Mouse (Mus musculus): ENCODE results near the gene Tst. TPM values are rescaled to one million over a fixed set of nuclear protein-coding genes. Genes with fewer than 3 reads are reported as not detected.

Gene Tst
- polyA plus RNA-seq, 1 experiment: 4.8 TPM

GRCm38 (mm10) chr15:78413719-78414117 lies 8.0 kb upstream of the Tst start:
- TF ChIP-seq GATA1 (IDR thresholded peaks at IDR 0.05; ENCODE audit: low read length): no peak

GRCm38 (mm10) chr15:78413083-78413718 lies 7.5 kb upstream of the Tst start:
- peak; percentile 99 for TF ChIP-seq GATA1 (IDR thresholded peaks at IDR 0.05; ENCODE audit: low read length)

- TF ChIP-seq GATA1 (IDR thresholded peaks at IDR 0.05; ENCODE audit: low read length): no peak
Observed at GRCm38 (mm10) chr15:78409570-78410052, 3.9 kb upstream of the Tst start.

- no peak for TF ChIP-seq GATA1 (IDR thresholded peaks at IDR 0.05; ENCODE audit: low read length)
Observed at GRCm38 (mm10) chr15:78406293-78406934, 707 bp upstream of the Tst start, which contains the start of gene Mpst. TSS of gene Mpst (plus strand) at chr15:78406416.

GRCm38 (mm10) chr15:78405098-78405497 lies 609 bp downstream of the Tst start:
- TF ChIP-seq GATA1 (IDR thresholded peaks at IDR 0.05; ENCODE audit: low read length): no peak

- no peak for TF ChIP-seq GATA1 (IDR thresholded peaks at IDR 0.05; ENCODE audit: low read length)
Observed at GRCm38 (mm10) chr15:78403896-78404295, 1.8 kb downstream of the Tst start.

- no peak for TF ChIP-seq GATA1 (IDR thresholded peaks at IDR 0.05; ENCODE audit: low read length)
Observed at GRCm38 (mm10) chr15:78403301-78403741, 2.4 kb downstream of the Tst start.

GRCm38 (mm10) chr15:78402423-78402822 lies 3.3 kb downstream of the Tst start:
- TF ChIP-seq GATA1 (IDR thresholded peaks at IDR 0.05; ENCODE audit: low read length): no peak

- no peak for TF ChIP-seq GATA1 (IDR thresholded peaks at IDR 0.05; ENCODE audit: low read length)
Observed at GRCm38 (mm10) chr15:78401921-78402320, 3.8 kb downstream of the Tst start.

GRCm38 (mm10) chr15:78401345-78401744 lies 4.4 kb downstream of the Tst start:
- TF ChIP-seq GATA1 (IDR thresholded peaks at IDR 0.05; ENCODE audit: low read length): no peak

GRCm38 (mm10) chr15:78395478-78395962 lies 10.2 kb downstream of the Tst start, which contains the start of gene Tex33:
TSS of gene Tex33 (minus strand) at chr15:78395912.
- TF ChIP-seq GATA1 (IDR thresholded peaks at IDR 0.05; ENCODE audit: low read length): no peak

- no peak for TF ChIP-seq GATA1 (IDR thresholded peaks at IDR 0.05; ENCODE audit: low read length)
Observed at GRCm38 (mm10) chr15:78390855-78391254, 14.9 kb downstream of the Tst start.

GRCm38 (mm10) chr15:78385564-78385963 lies 20.1 kb downstream of the Tst start:
- TF ChIP-seq GATA1 (IDR thresholded peaks at IDR 0.05; ENCODE audit: low read length): no peak

GRCm38 (mm10) chr15:78384220-78385116 lies 21.2 kb downstream of the Tst start:
- no peak for TF ChIP-seq GATA1 (IDR thresholded peaks at IDR 0.05; ENCODE audit: low read length)

GRCm38 (mm10) chr15:78383450-78384219 lies 22.1 kb downstream of the Tst start:
- no peak for TF ChIP-seq GATA1 (IDR thresholded peaks at IDR 0.05; ENCODE audit: low read length)

Data from G1E-ER4 (cell line).